Mouse (Mus musculus): ENCODE measurements around the gene Otud3.
"Not testable (repeated sequence)": the region's sequence is repeated elsewhere in the genome, so short reads cannot be mapped to it uniquely, and the experiment has no call there.

DNA sequence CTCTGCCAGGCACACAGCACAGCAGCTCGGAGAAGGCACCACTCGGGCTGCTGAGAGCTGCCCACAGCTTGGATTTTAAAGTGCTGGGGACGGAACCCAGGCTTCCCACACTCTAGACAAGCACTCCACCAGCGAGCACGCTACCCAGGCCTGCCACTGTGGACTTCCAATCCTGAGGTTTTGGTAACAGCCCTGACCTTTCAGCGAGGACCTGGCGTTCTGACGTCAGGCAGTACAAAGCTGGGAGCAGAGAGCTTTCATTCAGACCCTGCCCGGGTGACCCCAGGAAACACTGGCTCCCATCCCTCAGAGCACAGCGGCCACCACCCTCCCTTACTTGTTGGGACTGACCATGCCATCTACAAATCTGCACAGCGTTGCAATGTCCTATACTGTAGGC lies 20.0 kb downstream of the Otud3 start:
- not testable (repeated sequence) for TF ChIP-seq CTCF, EP300 (IDR thresholded peaks at IDR 0.05; ENCODE audit: low read depth)

All from liver, postnatal 0 days (tissue).